Mouse (Mus musculus) myocyte (in vitro differentiated cells): ENCODE measurements around the gene Acot6.

ENCODE experiments used
- CEBPB ChIP-seq: IDR thresholded peaks from 2 replicates; pipeline ENCODE4 v1.6.1; 2011; ENCODE audit warnings: mild to moderate bottlenecking, moderate library complexity; ENCODE audit not compliant: poor library complexity, insufficient read depth, severe bottlenecking
- E2F4 ChIP-seq: IDR thresholded peaks from one replicate; pipeline ENCODE4 v1.6.1; 2011; ENCODE audit warnings: mild to moderate bottlenecking, control low read depth, moderate library complexity; ENCODE audit not compliant: insufficient read depth
- MAX ChIP-seq: IDR thresholded peaks from one replicate; pipeline ENCODE4 v1.6.1; 2011; ENCODE audit warnings: low read depth, mild to moderate bottlenecking, control low read depth
- MYOD1 ChIP-seq, 3 experiments: IDR thresholded peaks; one replicate each; pipeline ENCODE4 v1.6.1; 2011; ENCODE audit warnings: control low read depth in 2 of 3, low read depth in 2 of 3, mild to moderate bottlenecking in 2 of 3, moderate library complexity in 1 of 3; ENCODE audit not compliant: insufficient read length in 2 of 3, control insufficient read depth in 1 of 3
- MYOG ChIP-seq, 3 experiments: IDR thresholded peaks; one replicate each; pipeline ENCODE4 v1.6.1; 2011; ENCODE audit warnings: control low read depth in 2 of 3, low read depth in 2 of 3, mild to moderate bottlenecking in 2 of 3; ENCODE audit not compliant: insufficient read length in 2 of 3, control insufficient read depth in 1 of 3, insufficient read depth in 1 of 3
- POLR2A ChIP-seq: IDR thresholded peaks from one replicate; pipeline ENCODE4 v1.6.1; 2011; ENCODE audit warnings: low read depth, mild to moderate bottlenecking, control low read depth, moderate library complexity; ENCODE audit not compliant: insufficient read length
- POLR2AphosphoS2 ChIP-seq: IDR thresholded peaks from one replicate; pipeline ENCODE4 v1.6.1; 2011; ENCODE audit warnings: low read depth, control low read depth; ENCODE audit not compliant: insufficient read length
- REST ChIP-seq: IDR thresholded peaks from one replicate; pipeline ENCODE4 v1.6.1; 2011; ENCODE audit warnings: mild to moderate bottlenecking, control low read depth, moderate library complexity; ENCODE audit not compliant: insufficient read depth, insufficient read length
- SRF ChIP-seq: IDR thresholded peaks from one replicate; pipeline ENCODE4 v1.6.1; 2011; ENCODE audit warnings: low read depth; ENCODE audit not compliant: control insufficient read depth, insufficient read length
- TCF3 ChIP-seq: IDR thresholded peaks from one replicate; pipeline ENCODE4 v1.6.1; 2011; ENCODE audit warnings: low read depth, control low read depth; ENCODE audit not compliant: insufficient read length
- USF1 ChIP-seq: IDR thresholded peaks from one replicate; pipeline ENCODE4 v1.6.1; 2011; ENCODE audit warnings: low read depth, mild to moderate bottlenecking, control low read depth, moderate library complexity

DNA sequence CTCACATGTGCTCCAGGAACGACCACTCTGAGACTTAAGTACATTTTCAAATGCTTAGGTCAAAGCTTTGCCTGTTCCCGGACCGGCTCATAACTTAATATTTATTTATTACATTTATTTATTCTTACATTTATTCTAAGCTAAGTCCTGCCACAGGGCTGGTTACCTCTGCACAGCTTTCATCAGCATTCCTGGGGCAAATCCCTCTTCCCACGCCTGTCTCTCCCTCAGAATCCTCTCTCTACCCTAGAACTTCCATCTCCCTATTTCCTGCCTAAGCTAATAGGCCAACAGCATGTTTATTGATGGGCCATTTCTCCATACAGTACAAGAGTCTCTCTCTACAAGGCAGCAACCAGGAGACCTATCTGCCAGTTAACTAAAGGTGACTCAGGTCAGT, 32.7 kb upstream of the Acot6 start:
- TF ChIP-seq USF1 (no peak), E2F4 (no peak), POLR2A (no peak), MYOG (IDR thresholded peaks at IDR 0.05; ENCODE audit: control insufficient read depth in 1 of 3, insufficient read depth in 1 of 3, insufficient read length in 2 of 3, low read depth in 2 of 3) (no peak), POLR2AphosphoS2 (no peak), SRF (no peak), REST (no peak), MAX (no peak), MYOD1 (IDR thresholded peaks at IDR 0.05; ENCODE audit: control insufficient read depth in 1 of 3, insufficient read length in 2 of 3, low read depth in 2 of 3) (no peak), TCF3 (no peak), CEBPB (no peak)
